Comparison of ENCODE assay signal across 9 mouse cellular contexts in the genomic region with DNA sequence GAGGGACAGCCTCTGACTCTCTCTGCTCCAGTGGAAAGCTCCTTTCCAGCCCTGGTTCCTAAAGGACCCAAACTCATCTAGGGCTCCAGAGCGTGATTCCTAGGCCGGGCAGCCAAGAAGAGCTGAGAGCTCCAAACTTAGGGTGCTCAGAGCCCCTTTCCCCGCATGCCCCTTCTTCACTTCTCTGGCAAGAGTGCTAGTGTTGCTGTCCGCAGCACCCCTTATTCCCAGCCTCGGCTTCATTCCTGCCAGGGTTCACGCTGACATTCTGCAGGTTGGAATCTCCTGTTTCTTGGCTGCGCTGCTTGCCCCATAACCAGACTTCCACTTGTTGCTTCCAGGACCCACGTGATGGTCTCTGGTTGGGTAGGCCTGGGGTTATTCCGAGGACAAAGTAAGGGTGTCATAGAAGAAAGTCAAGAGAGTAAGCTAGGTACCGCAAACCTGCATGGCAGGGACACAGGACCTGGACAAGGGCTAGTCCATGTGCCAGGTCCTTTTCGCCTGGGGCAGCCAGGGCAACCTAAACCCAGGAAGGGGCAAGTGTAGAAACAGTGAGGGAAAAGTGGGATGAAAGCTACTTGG. TPM values are rescaled to one million over a fixed set of nuclear protein-coding genes. Genes with fewer than 3 reads are reported as not detected.
A peak's percentile ranks its signal among the peaks of the same experiment; 100 is the strongest.
DNase-seq lines count a peak whose midpoint lies in the region; ATAC-seq and TF ChIP-seq lines count a peak whose summit lies in the region.
"Had no signal": no experiment of that assay in that cellular context is flagged by ENCODE, and none has a peak within 500 bp of the region (broad histone marks: within the 10 kb centered on the region; RNA-seq: fewer than 3 reads in every experiment).

No protein-coding gene starts in this region.

- no peaks in the 10 kb centered on the region for H3K9me3 ChIP-seq in ES-Bruce4 (replicated peaks; ENCODE audit: control insufficient read depth, insufficient read depth, low read length, poor library complexity, severe bottlenecking)
- no peaks in the 10 kb centered on the region for H3K9me3 ChIP-seq in forebrain, postnatal 0 days (ENCODE audit: low read length)
- no peaks in the 10 kb centered on the region for H3K9me3 ChIP-seq in liver, embryonic 12.5 days (replicated peaks)
- H3K9me3 ChIP-seq in stomach, embryonic 16.5 days (replicated peaks; ENCODE audit: control insufficient read depth, low read length): no peaks in the 10 kb centered on the region

- H3K27me3 ChIP-seq in ES-Bruce4 (ENCODE audit: control insufficient read depth, insufficient read depth, low read length, poor library complexity, severe bottlenecking): peaks cover 4% of the 10 kb centered on the region; the same call in 1 of the 2 replicates
- peaks cover 53% of the 10 kb centered on the region for H3K27me3 ChIP-seq in forebrain, postnatal 0 days (ENCODE audit: insufficient read depth, low read length)
- H3K27me3 ChIP-seq in liver, embryonic 12.5 days (replicated peaks): peaks cover 68% of the 10 kb centered on the region
- peaks cover 39% of the 10 kb centered on the region for H3K27me3 ChIP-seq in stomach, embryonic 16.5 days (ENCODE audit: control insufficient read depth, insufficient read depth, low read length)

- no peaks in the 10 kb centered on the region for H3K36me3 ChIP-seq in ES-Bruce4 (ENCODE audit: control insufficient read depth, insufficient read depth, low read length, poor library complexity, severe bottlenecking)
- no peaks in the 10 kb centered on the region for H3K36me3 ChIP-seq in forebrain, postnatal 0 days (ENCODE audit: insufficient read depth)
- H3K36me3 ChIP-seq in liver, embryonic 12.5 days: no peaks in the 10 kb centered on the region
- no peaks in the 10 kb centered on the region for H3K36me3 ChIP-seq in stomach, embryonic 16.5 days (ENCODE audit: control insufficient read depth, insufficient read depth, low read length)

- no peaks in the 10 kb centered on the region for H3K4me1 ChIP-seq in ES-Bruce4 (ENCODE audit: control insufficient read depth, insufficient read depth, low read length)
- H3K4me1 ChIP-seq in forebrain, postnatal 0 days (ENCODE audit: insufficient read depth): peaks cover 10% of the 10 kb centered on the region; the same call in 1 of the 2 replicates
- peaks cover 12% of the 10 kb centered on the region for H3K4me1 ChIP-seq in liver, embryonic 12.5 days
- H3K4me1 ChIP-seq in stomach, embryonic 16.5 days (ENCODE audit: control insufficient read depth, insufficient read depth, low read length): peaks cover 4% of the 10 kb centered on the region; the same call in 1 of the 2 replicates

- peak overlapping the region; percentile 38 for H3K4me3 ChIP-seq in ES-Bruce4 (ENCODE audit: low read depth, low read length)
- peak overlapping the region; percentile 37 for H3K4me3 ChIP-seq in forebrain, postnatal 0 days (ENCODE audit: low read depth, low read length)
- H3K4me3 ChIP-seq in liver, embryonic 12.5 days: peak overlapping the region; percentile 40
- peak overlapping the region; percentile 47 for H3K4me3 ChIP-seq in stomach, embryonic 16.5 days (replicated peaks; ENCODE audit: low read length)

- H3K27ac ChIP-seq in ES-Bruce4 (ENCODE audit: insufficient read depth, low read length): no peak overlapping the region
- H3K27ac ChIP-seq in forebrain, postnatal 0 days (ENCODE audit: low read depth, low read length): no peak overlapping the region
- no peak overlapping the region for H3K27ac ChIP-seq in liver, embryonic 12.5 days
- no peak overlapping the region for H3K27ac ChIP-seq in stomach, embryonic 16.5 days (ENCODE audit: low read length)

- no peak for TF ChIP-seq POLR2A in ES-Bruce4 (IDR thresholded peaks at IDR 0.05; ENCODE audit: insufficient read depth, low read length)

- no peak overlapping the region for H3K9ac ChIP-seq in ES-Bruce4 (ENCODE audit: low read depth, poor library complexity, severe bottlenecking)
- no peak overlapping the region for H3K9ac ChIP-seq in forebrain, postnatal 0 days
- no peak overlapping the region for H3K9ac ChIP-seq in liver, embryonic 12.5 days
- H3K9ac ChIP-seq in stomach, embryonic 16.5 days (ENCODE audit: low read length): no peak overlapping the region

- WGBS in forebrain, postnatal 0 days: 6% methylated on average over 11 of the region's 11 CpGs
- 11% methylated on average over 11 of the region's 11 CpGs for WGBS in liver, embryonic 12.5 days (ENCODE audit: insufficient replicate concordance)
- 6% methylated on average over 11 of the region's 11 CpGs for WGBS in stomach, embryonic 16.5 days

- TF ChIP-seq EP300 in ES-Bruce4 (IDR thresholded peaks at IDR 0.05; ENCODE audit: insufficient read depth, low read depth, low read length): no peak

- ATAC-seq in forebrain, postnatal 0 days: no peak
- ATAC-seq in liver, embryonic 12.5 days: no peak
- no peak for ATAC-seq in stomach, embryonic 16.5 days (ENCODE audit: insufficient read depth, low FRiP score)

- H3K4me2 ChIP-seq in forebrain, postnatal 0 days (ENCODE audit: low read depth): peak overlapping the region; percentile 71
- H3K4me2 ChIP-seq in liver, embryonic 12.5 days: peak overlapping the region; percentile 60
- H3K4me2 ChIP-seq in stomach, embryonic 16.5 days (ENCODE audit: low read depth, low read length): peak overlapping the region; percentile 77

- no peak for TF ChIP-seq CTCF in ES-Bruce4 (IDR thresholded peaks at IDR 0.05; ENCODE audit: low read depth, low read length)
- no peak for TF ChIP-seq CTCF in forebrain, postnatal 0 days (IDR thresholded peaks at IDR 0.05; ENCODE audit: low read depth)

- DNase-seq in cerebellum, postnatal 10 days: peak; percentile 5 to 10
- no peak for DNase-seq in cerebellum, adult 8-10 months
- no peak for DNase-seq in forebrain, postnatal 0 days
- DNase-seq in left cerebral cortex, adult 11 months (ENCODE audit: low spot score): no peak
- DNase-seq in cerebellum, postnatal 4 days (ENCODE audit: low spot score in 2 of 2): no peak

RNA-seq across cellular contexts. Expression of gene Irf4, which starts 0.6 kb away (rescaled TPM):
- polyA plus RNA-seq in ES-Bruce4 (2011; ENCODE audit: insufficient read depth, insufficient read length, low read depth, missing spikeins): not detected in 2 replicates
- 0.15 and 0.38 TPM in 2 replicates for total RNA-seq in forebrain, postnatal 0 days (2014; rRNA removed)
- polyA plus RNA-seq in forebrain, postnatal 0 days (2015; fragmentation: Nextera tagmentation; extraction: Ambion mirVana): 0.02 and 0.04 TPM in 2 replicates
- polyA plus RNA-seq in liver, embryonic 12.5 days (2016; fragmentation: Nextera tagmentation; extraction: Ambion mirVana): 0.05 TPM in 1 of 2 replicates, not detected in the other
- 0.06 and 0.12 TPM in 2 replicates for polyA plus RNA-seq in stomach, embryonic 16.5 days (2015; fragmentation: Nextera tagmentation; extraction: Ambion mirVana)
- polyA plus RNA-seq: C2C12 had no signal

Comparison
In these comparisons a context has a peak if more than half of its experiments do, and no peak if none do; other contexts are left out.
1. DNase-seq: peak in cerebellum, postnatal 10 days (2 of 2); none in cerebellum, adult 8-10 months (single experiment), forebrain, postnatal 0 days (single experiment), left cerebral cortex, adult 11 months (single experiment) and cerebellum, postnatal 4 days (0 of 2).
2. Peak in every context shown above with its lines, with median percentiles within 50 percentile points of each other: H3K4me3 ChIP-seq and H3K4me2 ChIP-seq.